Mouse (Mus musculus): ENCODE measurements around the gene Pitpna. TPM values are rescaled to one million over a fixed set of nuclear protein-coding genes. Genes with fewer than 3 reads are reported as not detected.

Gene Pitpna
- total and polyA plus RNA-seq, 3 experiments: 67.8 to 709 (median 194) TPM

- Histone ChIP-seq H3K79me2 (ENCODE audit: control insufficient read depth, insufficient read depth, low read length, poor library complexity) (no peaks in the 10 kb centered on the region), H3K27me3 (ENCODE audit: control insufficient read depth in 1 of 2, insufficient read depth in 2 of 2, low read length in 2 of 2) (no peaks in the 10 kb centered on the region), H3K9me3 (replicated peaks; ENCODE audit: insufficient read depth, low read length) (no peaks in the 10 kb centered on the region), H3K9ac (ENCODE audit: control insufficient read depth, low read depth, low read length, poor library complexity, severe bottlenecking) (no peak overlapping the region), H3K27ac (ENCODE audit: control insufficient read depth, low read depth, low read length) (no peak overlapping the region), H3K36me3 (ENCODE audit: control insufficient read depth in 1 of 2, insufficient read depth in 2 of 2, low read length in 2 of 2) (peaks cover 0 to 11% of the 10 kb centered on the region in 2 experiments; a peak in 2 of 4 replicates), H3K4me1 (ENCODE audit: control insufficient read depth in 1 of 2, insufficient read depth in 2 of 2, low read length in 2 of 2) (no peaks in the 10 kb centered on the region), H3K4me3 (ENCODE audit: control insufficient read depth in 1 of 2, insufficient read depth in 1 of 2, low read depth in 2 of 2, low read length in 2 of 2) (no peak overlapping the region)
- TF ChIP-seq BHLHE40 (IDR thresholded peaks at IDR 0.05; ENCODE audit: borderline replicate concordance, low read depth, low read length) (no peak), ZNF384 (IDR thresholded peaks at IDR 0.05; ENCODE audit: low read depth, low read length) (peak; percentile 72)
- DNase-seq (ENCODE audit: low read depth, low spot score): no peak
Measured at GRCm38 (mm10) chr11:75614769-75615168, 26.9 kb downstream of the Pitpna start.

GRCm38 (mm10) chr11:75615556-75615955, 27.7 kb downstream of the Pitpna start:
- Histone ChIP-seq H3K27me3 (ENCODE audit: control insufficient read depth in 1 of 2, insufficient read depth in 2 of 2, low read length in 2 of 2) (no peaks in the 10 kb centered on the region), H3K27ac (ENCODE audit: control insufficient read depth, low read depth, low read length) (no peak overlapping the region), H3K4me1 (ENCODE audit: control insufficient read depth in 1 of 2, insufficient read depth in 2 of 2, low read length in 2 of 2) (no peaks in the 10 kb centered on the region), H3K9me3 (replicated peaks; ENCODE audit: insufficient read depth, low read length) (no peaks in the 10 kb centered on the region), H3K9ac (ENCODE audit: control insufficient read depth, low read depth, low read length, poor library complexity, severe bottlenecking) (no peak overlapping the region), H3K36me3 (ENCODE audit: control insufficient read depth in 1 of 2, insufficient read depth in 2 of 2, low read length in 2 of 2) (peaks cover 0 to 12% of the 10 kb centered on the region in 2 experiments; a peak in 2 of 4 replicates), H3K79me2 (ENCODE audit: control insufficient read depth, insufficient read depth, low read length, poor library complexity) (no peaks in the 10 kb centered on the region), H3K4me3 (ENCODE audit: control insufficient read depth in 1 of 2, insufficient read depth in 1 of 2, low read depth in 2 of 2, low read length in 2 of 2) (no peak overlapping the region)
- no peak for DNase-seq (ENCODE audit: low read depth, low spot score)
- no peak for TF ChIP-seq ZNF384 (IDR thresholded peaks at IDR 0.05; ENCODE audit: low read depth, low read length)
- no peak for TF ChIP-seq NRF1 (IDR thresholded peaks at IDR 0.05; ENCODE audit: insufficient read depth, low read depth, low read length, poor library complexity, severe bottlenecking)
- TF ChIP-seq KAT2A (conservative IDR thresholded peaks at IDR 0.05; ENCODE audit: low read depth, low read length): no peak
- no peak for TF ChIP-seq TAL1 (IDR thresholded peaks at IDR 0.05; ENCODE audit: low read length)
- TF ChIP-seq SIN3A (IDR thresholded peaks at IDR 0.05; ENCODE audit: low read length): no peak
- no peak for TF ChIP-seq ZKSCAN1 (IDR thresholded peaks at IDR 0.05; ENCODE audit: low read depth, low read length)
- no peak for TF ChIP-seq ELF1 (IDR thresholded peaks at IDR 0.05; ENCODE audit: low read depth, low read length)
- TF ChIP-seq MAFK (IDR thresholded peaks at IDR 0.05; ENCODE audit: borderline replicate concordance, low read depth, low read length): no peak
- no peak for TF ChIP-seq TBP (IDR thresholded peaks at IDR 0.05; ENCODE audit: low read depth, low read length)
- TF ChIP-seq CHD1 (IDR thresholded peaks at IDR 0.05; ENCODE audit: low read depth, low read length): no peak
- TF ChIP-seq NELFE (IDR thresholded peaks at IDR 0.05; ENCODE audit: low read depth, low read length): no peak
- no peak for TF ChIP-seq MYC (IDR thresholded peaks at IDR 0.05; ENCODE audit: low read depth, low read length)
- no peak for TF ChIP-seq RAD21 (IDR thresholded peaks at IDR 0.05; ENCODE audit: low read depth, low read length)
- no peak for TF ChIP-seq POLR2A (IDR thresholded peaks at IDR 0.05; ENCODE audit: control insufficient read depth in 1 of 2, insufficient read depth in 1 of 2, low read depth in 1 of 2, low read length in 2 of 2, poor library complexity in 1 of 2)
- no peak for TF ChIP-seq CHD2 (IDR thresholded peaks at IDR 0.05; ENCODE audit: low read length)
- TF ChIP-seq SMC3 (IDR thresholded peaks at IDR 0.05; ENCODE audit: low read depth, low read length): no peak
- TF ChIP-seq GABPA (IDR thresholded peaks at IDR 0.05; ENCODE audit: low read depth, low read length): no peak
- TF ChIP-seq USF1 (IDR thresholded peaks at IDR 0.05; ENCODE audit: low read depth, low read length): no peak
- TF ChIP-seq MXI1 (IDR thresholded peaks at IDR 0.05; ENCODE audit: low read depth, low read length): no peak
- no peak for TF ChIP-seq TCF12 (IDR thresholded peaks at IDR 0.05; ENCODE audit: low read depth, low read length)

Measured in MEL (cell line).